Mouse (Mus musculus): ENCODE data around the gene Tph1.
"Not testable (repeated sequence)": the region's sequence is repeated elsewhere in the genome, so short reads cannot be mapped to it uniquely, and the experiment has no call there.

GRCm38 (mm10) chr7:46650231-46650630 is 22.1 kb downstream of the Tph1 start:
- TF ChIP-seq CTCF (IDR thresholded peaks at IDR 0.05; ENCODE audit: borderline replicate concordance, insufficient read depth, low read length); POLR2A (IDR thresholded peaks at IDR 0.05; ENCODE audit: low read depth, low read length): not testable (repeated sequence)

All from embryonic fibroblast, embryonic 13.5 days (primary cell).